Mouse (Mus musculus) embryonic fibroblast, embryonic 13.5 days (primary cell): ENCODE measurements around the gene Sectm1a. TPM values are rescaled to one million over a fixed set of nuclear protein-coding genes. Genes with fewer than 3 reads are reported as not detected.
"Not testable (repeated sequence)": the region's sequence is repeated elsewhere in the genome, so short reads cannot be mapped to it uniquely, and the experiment has no call there.

Experiments used
- H3K27ac ChIP-seq: 2 replicates; pipeline ENCODE4 v1.5.1; 2012; ENCODE audit warnings: low read length, control low read depth, inconsistent platforms; ENCODE audit not compliant: insufficient read depth
- H3K4me1 ChIP-seq: 2 replicates; pipeline ENCODE4 v1.6.1; 2011; ENCODE audit warnings: low read length; ENCODE audit not compliant: control insufficient read depth, insufficient read depth
- H3K4me3 ChIP-seq: 2 replicates; pipeline ENCODE4 v1.5.1; 2011; ENCODE audit warnings: mild to moderate bottlenecking, control low read depth, low read length; ENCODE audit not compliant: insufficient read depth
- CTCF ChIP-seq: IDR thresholded peaks from 2 replicates; pipeline ENCODE4 v1.5.1; 2011; ENCODE audit warnings: mild to moderate bottlenecking, control low read depth, low read length, moderate library complexity, borderline replicate concordance; ENCODE audit not compliant: insufficient read depth
- POLR2A ChIP-seq: IDR thresholded peaks from 2 replicates; pipeline ENCODE4 v1.6.1; 2011; ENCODE audit warnings: low read depth, mild to moderate bottlenecking, control low read depth, low read length, moderate library complexity
- polyA plus RNA-seq: library from polyadenylated mRNA; stranded (reverse); fragments of >200 nt; gene quantifications from 2 replicates; pipeline ENCODE4 v1.2.4, GENCODE M21; 2011; ENCODE audit warnings: low read depth; ENCODE audit not compliant: missing spikeins, insufficient read length

Gene Sectm1a
- polyA plus RNA-seq, 1 experiment, result not detected

GRCm38 (mm10) chr11:121064197-121064596, 16.8 kb downstream of the Sectm1a start:
- TF ChIP-seq POLR2A, result no peak
- peak; percentile 8; the same call in 1 of the 2 replicates for TF ChIP-seq CTCF
- no peaks in the 10 kb centered on the region for H3K4me1 ChIP-seq
- H3K27ac ChIP-seq, result no peak overlapping the region
- H3K4me3 ChIP-seq, result no peak overlapping the region

- TF ChIP-seq CTCF, result no peak
- TF ChIP-seq POLR2A, result no peak
- Histone ChIP-seq H3K4me1 (no peaks in the 10 kb centered on the region), H3K4me3 (no peak within 1 kb of the TSS), H3K27ac (no peak within 1 kb of the TSS)
Measured at GRCm38 (mm10) chr11:121063379-121063778, 17.6 kb downstream of the Sectm1a start, which contains the start of gene Sectm1b. TSS of gene Sectm1b (minus strand) at chr11:121063569.

GRCm38 (mm10) chr11:121061615-121062014, 19.4 kb downstream of the Sectm1a start:
- no peak overlapping the region for H3K4me3 ChIP-seq
- H3K27ac ChIP-seq, result no peak overlapping the region
- H3K4me1 ChIP-seq, result no peaks in the 10 kb centered on the region
- TF ChIP-seq CTCF (no peak), POLR2A (no peak)

GRCm38 (mm10) chr11:121060401-121061067, 20.5 kb downstream of the Sectm1a start:
- H3K4me1 ChIP-seq, H3K4me3 ChIP-seq, H3K27ac ChIP-seq: not testable (repeated sequence)

GRCm38 (mm10) chr11:121059471-121059870, 21.5 kb downstream of the Sectm1a start:
- H3K4me1 ChIP-seq, result no peaks in the 10 kb centered on the region
- no peak overlapping the region for H3K4me3 ChIP-seq
- no peak overlapping the region for H3K27ac ChIP-seq
- TF ChIP-seq POLR2A (no peak), CTCF (no peak)

GRCm38 (mm10) chr11:121058956-121059355, 22.1 kb downstream of the Sectm1a start:
- Histone ChIP-seq H3K4me3 (no peak overlapping the region), H3K4me1 (no peaks in the 10 kb centered on the region), H3K27ac (no peak overlapping the region)
- TF ChIP-seq CTCF (no peak), POLR2A (no peak)

- TF ChIP-seq CTCF, result no peak
- Histone ChIP-seq H3K4me1 (no peaks in the 10 kb centered on the region), H3K27ac (no peak overlapping the region), H3K4me3 (no peak overlapping the region)
Measured at GRCm38 (mm10) chr11:121058122-121058521, 22.9 kb downstream of the Sectm1a start.

- no peak overlapping the region for H3K27ac ChIP-seq
- no peak for TF ChIP-seq POLR2A
- no peak for TF ChIP-seq CTCF
Measured at GRCm38 (mm10) chr11:121056536-121057236, 24.3 kb downstream of the Sectm1a start.

GRCm38 (mm10) chr11:121053536-121053935, 27.5 kb downstream of the Sectm1a start:
- no peak overlapping the region for H3K27ac ChIP-seq
- H3K4me3 ChIP-seq, result no peak overlapping the region
- TF ChIP-seq CTCF (peak; percentile 76; the same call in 1 of the 2 replicates), POLR2A (no peak)
- H3K4me1 ChIP-seq, result no peaks in the 10 kb centered on the region

More at GRCm38 (mm10) chr11:121056536-121057236, 24.3 kb downstream of the Sectm1a start:
- H3K4me1 ChIP-seq, result no peaks in the 10 kb centered on the region
- no peak overlapping the region for H3K4me3 ChIP-seq

- Histone ChIP-seq H3K4me1 (no peaks in the 10 kb centered on the region), H3K27ac (no peak overlapping the region), H3K4me3 (no peak overlapping the region)
- TF ChIP-seq POLR2A, result no peak
- no peak for TF ChIP-seq CTCF
Measured at GRCm38 (mm10) chr11:121052387-121052786, 28.6 kb downstream of the Sectm1a start.
